Mouse (Mus musculus) kidney, embryonic 16.5 days (tissue): ENCODE measurements around the gene B430306N03Rik. TPM values are rescaled to one million over a fixed set of nuclear protein-coding genes. Genes with fewer than 3 reads are reported as not detected.
"Not testable (repeated sequence)": the region's sequence is repeated elsewhere in the genome, so short reads cannot be mapped to it uniquely, and the experiment has no call there.

Experiments used
- ATAC-seq: fragments of 200-750 bp; cut with Nextera tagmentation; 2 replicates; pipeline ENCODE4 v1.8.0; 2017; ENCODE audit warnings: moderate TSS enrichment; ENCODE audit not compliant: low FRiP score, low TSS enrichment
- H3K27ac ChIP-seq: fragments of 300-500 bp; sonication (generic); 2 replicates; pipeline ENCODE4 v1.5.1; 2014; ENCODE audit warnings: low read length
- H3K27me3 ChIP-seq: fragments of 300-500 bp; sonication (generic); 2 replicates; pipeline ENCODE4 v1.6.1; 2014; ENCODE audit warnings: low read length, control low read depth, mixed read lengths; ENCODE audit not compliant: insufficient read depth
- H3K36me3 ChIP-seq: fragments of 300-500 bp; sonication (generic); 2 replicates; pipeline ENCODE4 v1.6.1; 2014; ENCODE audit warnings: low read length, control low read depth, mixed read lengths; ENCODE audit not compliant: insufficient read depth
- H3K4me1 ChIP-seq: fragments of 300-500 bp; sonication (generic); 2 replicates; pipeline ENCODE4 v1.6.1; 2014; ENCODE audit warnings: low read length, control low read depth, mixed read lengths; ENCODE audit not compliant: insufficient read depth
- H3K4me2 ChIP-seq: fragments of 300-500 bp; sonication (generic); replicated peaks from 2 replicates; pipeline ENCODE4 v1.6.1; 2014; ENCODE audit warnings: low read depth, low read length
- H3K4me3 ChIP-seq: fragments of 300-500 bp; sonication (generic); 2 replicates; pipeline ENCODE4 v1.5.1; 2014; ENCODE audit warnings: mild to moderate bottlenecking, low read length
- H3K9ac ChIP-seq: fragments of 300-500 bp; sonication (generic); replicated peaks from 2 replicates; pipeline ENCODE4 v1.6.1; 2014; ENCODE audit warnings: low read length
- H3K9me3 ChIP-seq: fragments of 300-500 bp; sonication (generic); 2 replicates; pipeline ENCODE4 v1.6.1; 2016; ENCODE audit warnings: low read length, control low read depth
- WGBS: fragments of 180-500 bp; shearing (Covaris S2); extraction: QIAGEN DNeasy Blood & Tissue Kit; methylation state at CpG from one replicate; pipeline ENCODE4 v1.1.7; 2014; 5-methylcytosine and 5-hydroxymethylcytosine counted together
- polyA plus RNA-seq: library from polyadenylated mRNA; unstranded; fragments of >200 nt; fragmentation: Nextera tagmentation; extraction: Ambion mirVana; gene quantifications from 2 replicates; pipeline ENCODE4 v1.2.1, GENCODE M21; 2015

Gene B430306N03Rik
- polyA plus RNA-seq: 0.17 and 0.25 TPM in 2 replicates

GRCm38 (mm10) chr17:48315905-48316579, at the start of gene B430306N03Rik:
Gene B430306N03Rik (plus strand): TSS chr17:48316141.
- 90% methylated on average over 3 of the region's 3 CpGs for WGBS
- not testable (repeated sequence) for H3K4me3 ChIP-seq, H3K9me3 ChIP-seq, H3K27ac ChIP-seq, H3K9ac ChIP-seq, ATAC-seq, H3K4me2 ChIP-seq, H3K4me1 ChIP-seq, H3K27me3 ChIP-seq, H3K36me3 ChIP-seq

- no peak for ATAC-seq
Measured at GRCm38 (mm10) chr17:48266610-48267304, 49.2 kb upstream of the B430306N03Rik start.

GRCm38 (mm10) chr17:48267591-48267990, 48.4 kb upstream of the B430306N03Rik start:
- WGBS: 82% methylated on average over 1 of the region's 1 CpGs
- Histone ChIP-seq H3K27me3 (no peaks in the 10 kb centered on the region), H3K9ac (no peak overlapping the region), H3K36me3 (no peaks in the 10 kb centered on the region), H3K27ac (no peak overlapping the region), H3K9me3 (no peaks in the 10 kb centered on the region), H3K4me1 (0 out of 2 replicates have a peak, but pooled peaks cover 3% of the 10 kb centered on the region), H3K4me3 (no peak overlapping the region), H3K4me2 (no peak overlapping the region)
- ATAC-seq: no peak

More at GRCm38 (mm10) chr17:48266610-48267304, 49.2 kb upstream of the B430306N03Rik start:
- H3K9ac ChIP-seq: no peak overlapping the region
- no peaks in the 10 kb centered on the region for H3K27me3 ChIP-seq
- no peaks in the 10 kb centered on the region for H3K9me3 ChIP-seq
- no peak overlapping the region for H3K4me2 ChIP-seq
- H3K4me3 ChIP-seq: no peak overlapping the region
- H3K36me3 ChIP-seq: no peaks in the 10 kb centered on the region
- H3K27ac ChIP-seq: no peak overlapping the region
- 0 out of 2 replicates have a peak, but pooled peaks cover 3% of the 10 kb centered on the region for H3K4me1 ChIP-seq
- 41% methylated on average over 2 of the region's 2 CpGs for WGBS

- Histone ChIP-seq H3K27me3 (no peaks in the 10 kb centered on the region), H3K27ac (no peak overlapping the region), H3K4me2 (no peak overlapping the region), H3K9ac (no peak overlapping the region), H3K4me1 (0 out of 2 replicates have a peak, but pooled peaks cover 3% of the 10 kb centered on the region), H3K36me3 (no peaks in the 10 kb centered on the region), H3K4me3 (no peak overlapping the region), H3K9me3 (no peaks in the 10 kb centered on the region)
- ATAC-seq: no peak
Measured at GRCm38 (mm10) chr17:48268276-48268675, 47.7 kb upstream of the B430306N03Rik start.

- H3K9me3 ChIP-seq: no peaks in the 10 kb centered on the region
- WGBS: 69% methylated on average over 4 of the region's 4 CpGs
- no peak overlapping the region for H3K9ac ChIP-seq
- no peak overlapping the region for H3K4me3 ChIP-seq
- H3K4me1 ChIP-seq: 0 out of 2 replicates have a peak, but pooled peaks cover 3% of the 10 kb centered on the region
- no peak for ATAC-seq
- no peak overlapping the region for H3K4me2 ChIP-seq
- H3K27ac ChIP-seq: no peak overlapping the region
- no peaks in the 10 kb centered on the region for H3K27me3 ChIP-seq
- no peaks in the 10 kb centered on the region for H3K36me3 ChIP-seq
Measured at GRCm38 (mm10) chr17:48269833-48270232, 46.1 kb upstream of the B430306N03Rik start.

- no peak overlapping the region for H3K9ac ChIP-seq
- H3K27ac ChIP-seq: no peak overlapping the region
- H3K4me1 ChIP-seq: no peaks in the 10 kb centered on the region
- H3K9me3 ChIP-seq: no peaks in the 10 kb centered on the region
- no peak for ATAC-seq
- no peak overlapping the region for H3K4me2 ChIP-seq
- no peaks in the 10 kb centered on the region for H3K27me3 ChIP-seq
- H3K36me3 ChIP-seq: no peaks in the 10 kb centered on the region
- no peak overlapping the region for H3K4me3 ChIP-seq
- WGBS: 74% methylated on average over 5 of the region's 5 CpGs
Measured at GRCm38 (mm10) chr17:48272158-48272557, 43.8 kb upstream of the B430306N03Rik start.

GRCm38 (mm10) chr17:48272598-48272997, 43.3 kb upstream of the B430306N03Rik start:
- 86% methylated on average over 4 of the region's 4 CpGs for WGBS
- no peaks in the 10 kb centered on the region for H3K36me3 ChIP-seq
- H3K4me2 ChIP-seq: no peak overlapping the region
- no peaks in the 10 kb centered on the region for H3K4me1 ChIP-seq
- H3K9ac ChIP-seq: no peak overlapping the region
- no peak overlapping the region for H3K27ac ChIP-seq
- ATAC-seq: no peak
- H3K9me3 ChIP-seq: no peaks in the 10 kb centered on the region
- no peak overlapping the region for H3K4me3 ChIP-seq
- no peaks in the 10 kb centered on the region for H3K27me3 ChIP-seq

GRCm38 (mm10) chr17:48274098-48274497, 41.8 kb upstream of the B430306N03Rik start:
- Histone ChIP-seq H3K9me3 (no peaks in the 10 kb centered on the region), H3K27me3 (no peaks in the 10 kb centered on the region), H3K9ac (no peak overlapping the region), H3K4me2 (no peak overlapping the region), H3K36me3 (no peaks in the 10 kb centered on the region), H3K27ac (no peak overlapping the region), H3K4me3 (no peak overlapping the region), H3K4me1 (no peaks in the 10 kb centered on the region)
- ATAC-seq: no peak
- WGBS: 80% methylated on average over 4 of the region's 4 CpGs

- H3K9ac ChIP-seq: no peak overlapping the region
- H3K4me2 ChIP-seq: no peak overlapping the region
- H3K27ac ChIP-seq: no peak overlapping the region
- no peaks in the 10 kb centered on the region for H3K9me3 ChIP-seq
- no peaks in the 10 kb centered on the region for H3K36me3 ChIP-seq
- no peak overlapping the region for H3K4me3 ChIP-seq
- WGBS: 34% methylated on average over 6 of the region's 6 CpGs
- no peaks in the 10 kb centered on the region for H3K4me1 ChIP-seq
- no peaks in the 10 kb centered on the region for H3K27me3 ChIP-seq
- ATAC-seq: no peak
Measured at GRCm38 (mm10) chr17:48274885-48275284, 41.1 kb upstream of the B430306N03Rik start.

- Histone ChIP-seq H3K9me3 (no peaks in the 10 kb centered on the region), H3K4me2 (no peak overlapping the region), H3K9ac (no peak overlapping the region), H3K4me3 (no peak overlapping the region), H3K36me3 (no peaks in the 10 kb centered on the region), H3K27me3 (no peaks in the 10 kb centered on the region), H3K27ac (no peak overlapping the region), H3K4me1 (no peaks in the 10 kb centered on the region)
- 64% methylated on average over 7 of the region's 7 CpGs for WGBS
- ATAC-seq: no peak
Measured at GRCm38 (mm10) chr17:48275736-48276135, 40.2 kb upstream of the B430306N03Rik start.
